Mouse (Mus musculus) forebrain, embryonic 11.5 days (tissue): ENCODE data around the gene Mdm2. TPM values are rescaled to one million over a fixed set of nuclear protein-coding genes. Genes with fewer than 3 reads are reported as not detected.
"Not testable (repeated sequence)": the region's sequence is repeated elsewhere in the genome, so short reads cannot be mapped to it uniquely, and the experiment has no call there.

ENCODE experiments used
- ATAC-seq: fragments of 200-750 bp; cut with Nextera tagmentation; replicated peaks from 2 replicates; pipeline ENCODE4 v1.8.0; 2017; ENCODE audit warnings: moderate TSS enrichment; ENCODE audit not compliant: low FRiP score
- DNase-seq: peaks from one replicate; pipeline ENCODE4 v3.0.0-alpha.2; 2017; ENCODE audit warnings: low spot score
- H3K27ac ChIP-seq: fragments of 300-500 bp; sonication (generic); 2 replicates; pipeline ENCODE4 v1.5.1; 2014; ENCODE audit warnings: low read depth, low read length
- H3K27me3 ChIP-seq: fragments of 300-500 bp; sonication (generic); 2 replicates; pipeline ENCODE4 v1.6.1; 2014; ENCODE audit warnings: mild to moderate bottlenecking, low read length, mixed read lengths; ENCODE audit not compliant: control insufficient read depth, insufficient read depth
- H3K36me3 ChIP-seq: fragments of 300-500 bp; sonication (generic); 2 replicates; pipeline ENCODE4 v1.6.1; 2014; ENCODE audit warnings: mild to moderate bottlenecking, low read length, moderate library complexity, mixed read lengths; ENCODE audit not compliant: control insufficient read depth, insufficient read depth
- H3K4me1 ChIP-seq: fragments of 300-500 bp; sonication (generic); replicated peaks from 2 replicates; pipeline ENCODE4 v1.6.1; 2014; ENCODE audit warnings: low read length, mixed read lengths; ENCODE audit not compliant: control insufficient read depth, insufficient read depth
- H3K4me2 ChIP-seq: fragments of 300-500 bp; sonication (generic); 2 replicates; pipeline ENCODE4 v1.6.1; 2014; ENCODE audit warnings: low read depth, mild to moderate bottlenecking, low read length, moderate library complexity, mixed read lengths; ENCODE audit not compliant: severe bottlenecking
- H3K4me3 ChIP-seq: fragments of 300-500 bp; sonication (generic); 2 replicates; pipeline ENCODE4 v1.5.1; 2014; ENCODE audit warnings: low read depth, low read length
- H3K9ac ChIP-seq: fragments of 300-500 bp; sonication (generic); 2 replicates; pipeline ENCODE4 v1.6.1; 2014; ENCODE audit warnings: low read length
- H3K9me3 ChIP-seq: fragments of 300-500 bp; sonication (generic); 2 replicates; pipeline ENCODE4 v1.6.1; 2016; ENCODE audit warnings: low read length, mixed read lengths; ENCODE audit not compliant: control insufficient read depth
- WGBS: fragments of 180-500 bp; shearing (Covaris S2); extraction: QIAGEN DNeasy Blood & Tissue Kit; methylation state at CpG from one replicate; pipeline ENCODE4 v1.1.7; 2014; 5-methylcytosine and 5-hydroxymethylcytosine counted together
- polyA plus RNA-seq: library from polyadenylated mRNA; unstranded; fragments of >200 nt; fragmentation: Nextera tagmentation; extraction: Ambion mirVana; gene quantifications from 2 replicates; pipeline ENCODE4 v1.2.1, GENCODE M21; 2014

The Mdm2 gene
- polyA plus RNA-seq, 1 experiment from 2014 or later, result 91.6 TPM

DNA sequence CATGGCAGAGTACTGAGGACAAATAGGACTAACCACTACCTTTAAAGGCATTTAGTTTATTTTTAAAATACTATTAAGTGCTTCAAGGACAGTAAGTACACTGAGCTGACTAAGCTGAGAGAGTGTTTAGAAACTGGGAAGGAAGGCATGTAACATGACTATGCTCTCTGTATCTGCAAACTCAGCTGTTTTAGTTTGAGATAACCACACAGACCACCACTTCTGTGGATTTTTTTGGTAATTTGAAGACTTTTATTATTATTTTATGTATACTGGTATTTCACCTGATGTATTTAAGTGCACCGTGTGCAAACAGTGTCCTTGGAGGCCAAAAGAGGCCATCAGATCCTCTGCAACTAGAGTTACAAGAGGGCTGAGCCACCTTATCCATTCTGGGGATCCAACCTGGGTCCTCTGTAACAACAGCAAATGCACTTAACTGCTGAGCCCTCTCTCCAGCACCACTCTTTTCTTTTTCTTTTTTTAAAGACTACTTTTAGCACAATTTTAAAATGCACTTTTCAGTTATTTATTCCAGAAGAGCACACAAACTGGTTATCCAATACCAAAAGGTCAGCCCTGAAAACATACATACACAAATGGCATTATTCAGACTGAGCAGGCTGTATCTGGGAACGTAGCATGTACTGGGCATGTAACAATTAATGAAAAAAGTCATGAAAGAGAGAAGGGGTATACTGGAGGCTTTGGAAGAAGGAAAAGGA lies 3.3 kb downstream of the Mdm2 start:
- 93% methylated on average over 2 of the region's 2 CpGs for WGBS
- Histone ChIP-seq H3K27ac (no peak overlapping the region), H3K27me3 (no peaks in the 10 kb centered on the region), H3K4me3 (no peak overlapping the region), H3K36me3 (peaks cover 10% of the 10 kb centered on the region), H3K9me3 (no peaks in the 10 kb centered on the region), H3K4me2 (no peak overlapping the region), H3K4me1 (no peaks in the 10 kb centered on the region; the same call in 1 of the 2 replicates), H3K9ac (no peak overlapping the region)
- ATAC-seq, result no peak
- no peak for DNase-seq

DNA sequence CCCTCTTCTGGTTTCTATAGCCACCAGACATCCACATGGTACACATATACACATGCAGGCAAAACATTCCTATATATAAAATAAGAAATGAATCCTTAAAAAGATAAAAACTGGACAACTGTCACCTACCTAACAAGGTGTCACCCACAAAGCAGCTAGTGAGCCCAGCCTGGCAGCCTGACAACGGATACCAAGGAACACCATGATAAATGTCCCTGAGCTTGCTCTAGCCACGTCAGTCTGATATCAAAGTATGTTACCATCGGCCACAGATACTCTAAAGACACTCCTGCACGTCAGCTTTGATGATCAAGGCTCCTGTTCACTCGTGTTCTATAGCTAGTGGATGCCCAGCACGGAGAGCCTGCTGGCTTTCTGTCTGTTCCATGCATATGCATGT lies 4.1 kb downstream of the Mdm2 start:
- Histone ChIP-seq H3K36me3 (peaks cover 17% of the 10 kb centered on the region), H3K4me3 (no peak overlapping the region), H3K27me3 (no peaks in the 10 kb centered on the region), H3K27ac (no peak overlapping the region), H3K9ac (no peak overlapping the region), H3K4me2 (no peak overlapping the region), H3K9me3 (no peaks in the 10 kb centered on the region), H3K4me1 (no peaks in the 10 kb centered on the region; the same call in 1 of the 2 replicates)
- DNase-seq (no peak), ATAC-seq (no peak)
- WGBS, result 91% methylated on average over 6 of the region's 6 CpGs

DNA sequence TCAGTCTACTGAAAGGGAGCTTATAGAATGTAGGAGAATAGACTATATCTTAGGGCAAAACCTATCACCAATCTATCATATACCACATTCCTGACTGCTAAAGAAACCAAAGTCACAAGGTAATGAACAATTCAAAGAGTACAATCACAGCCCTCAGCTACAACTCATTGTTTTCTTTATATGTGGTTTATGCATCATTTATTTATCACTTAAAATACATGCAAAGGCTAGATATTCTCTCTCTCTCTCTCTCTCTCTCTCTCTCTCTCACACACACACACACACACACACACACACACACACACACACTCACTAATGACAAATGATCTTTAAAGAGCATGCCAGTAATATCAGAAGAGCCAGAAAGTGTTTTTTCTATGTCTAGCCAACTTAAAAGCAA lies 4.8 kb downstream of the Mdm2 start:
- Histone ChIP-seq H3K4me2 (no peak overlapping the region), H3K4me1 (no peaks in the 10 kb centered on the region; the same call in 1 of the 2 replicates), H3K27ac (no peak overlapping the region), H3K9ac (no peak overlapping the region), H3K4me3 (no peak overlapping the region), H3K27me3 (no peaks in the 10 kb centered on the region), H3K36me3 (peaks cover 17% of the 10 kb centered on the region), H3K9me3 (no peaks in the 10 kb centered on the region)
- ATAC-seq (no peak), DNase-seq (no peak)

- no peak for ATAC-seq
- Histone ChIP-seq H3K27ac (no peak overlapping the region), H3K4me2 (no peak overlapping the region), H3K4me1 (no peaks in the 10 kb centered on the region; the same call in 1 of the 2 replicates), H3K36me3 (peaks cover 19% of the 10 kb centered on the region), H3K9me3 (no peaks in the 10 kb centered on the region), H3K4me3 (no peak overlapping the region), H3K9ac (no peak overlapping the region), H3K27me3 (no peaks in the 10 kb centered on the region)
- no peak for DNase-seq
- WGBS, result 95% methylated on average over 6 of the region's 6 CpGs
These were observed 5.6 kb downstream of the Mdm2 start for GRCm38 (mm10) chr10:117704964-117705335.

DNA sequence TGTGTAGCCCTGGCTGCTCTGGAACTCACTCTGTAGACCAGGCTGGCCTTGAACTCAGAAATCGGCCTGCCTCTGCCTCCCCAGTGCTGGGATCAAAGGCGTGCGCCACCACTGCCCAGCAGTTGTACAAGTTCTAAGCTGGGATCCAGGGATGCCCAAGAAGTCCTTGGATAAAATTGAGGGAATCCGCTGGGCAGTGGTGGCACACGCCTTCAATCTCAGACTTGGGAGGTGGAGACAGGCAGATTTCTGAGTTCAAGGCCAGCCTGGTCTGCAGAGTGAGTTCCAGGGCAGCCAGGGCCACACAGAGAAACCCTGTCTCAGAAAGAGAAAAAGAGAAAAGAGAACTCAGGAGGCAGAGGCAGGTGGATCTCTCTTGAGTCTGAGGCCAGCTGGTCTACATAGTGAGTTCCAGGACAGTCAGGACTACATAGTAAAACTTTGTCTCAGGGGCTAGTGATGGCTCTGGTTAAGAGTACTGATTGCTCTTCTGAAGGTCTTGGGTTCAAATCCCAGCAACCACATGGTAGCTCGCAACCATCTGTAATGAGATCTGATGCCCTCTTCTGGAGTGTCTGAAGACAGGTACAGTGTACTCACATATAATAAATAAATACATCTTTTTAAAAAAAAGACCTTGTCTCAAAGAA lies 6.1 kb downstream of the Mdm2 start:
- not testable (repeated sequence) for H3K4me3 ChIP-seq, DNase-seq, H3K27ac ChIP-seq, H3K9ac ChIP-seq, H3K4me2 ChIP-seq, ATAC-seq, H3K27me3 ChIP-seq, H3K4me1 ChIP-seq, H3K9me3 ChIP-seq
- 96% methylated on average over 6 of the region's 6 CpGs for WGBS
- H3K36me3 ChIP-seq, result peaks cover 20% of the 10 kb centered on the region

DNA sequence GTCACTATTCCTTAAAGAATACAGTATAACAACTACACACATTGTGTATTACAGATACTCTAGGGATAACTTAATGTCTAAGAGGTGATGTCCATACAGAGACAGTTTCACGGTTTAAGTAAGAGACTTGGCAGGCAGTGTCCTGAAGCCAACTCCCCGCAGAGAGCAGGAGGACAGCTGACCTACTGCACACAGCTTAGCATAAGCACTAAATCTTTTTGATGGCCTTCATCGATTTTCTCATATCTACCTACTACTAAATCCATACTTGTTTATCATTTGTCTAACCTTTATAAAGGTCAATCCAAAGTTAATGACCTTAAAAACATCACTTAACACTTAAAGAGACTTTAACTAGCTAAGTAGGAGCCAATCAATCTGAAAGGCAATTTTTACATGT lies 7.1 kb downstream of the Mdm2 start:
- no peaks in the 10 kb centered on the region for H3K27me3 ChIP-seq
- no peaks in the 10 kb centered on the region; the same call in 1 of the 2 replicates for H3K4me1 ChIP-seq
- H3K36me3 ChIP-seq, result peaks cover 20% of the 10 kb centered on the region
- H3K4me3 ChIP-seq, result no peak overlapping the region
- no peak overlapping the region for H3K27ac ChIP-seq
- H3K9ac ChIP-seq, result no peak overlapping the region
- ATAC-seq (no peak), DNase-seq (no peak)
- WGBS, result 92% methylated on average over 3 of the region's 3 CpGs
- H3K9me3 ChIP-seq, result no peaks in the 10 kb centered on the region
- H3K4me2 ChIP-seq, result no peak overlapping the region

- H3K9ac ChIP-seq, result no peak overlapping the region
- H3K9me3 ChIP-seq, result no peaks in the 10 kb centered on the region
- 93% methylated on average over 6 of the region's 6 CpGs for WGBS
- ATAC-seq, result no peak
- no peak for DNase-seq
- H3K36me3 ChIP-seq, result peaks cover 20% of the 10 kb centered on the region
- no peak overlapping the region for H3K27ac ChIP-seq
- H3K4me2 ChIP-seq, result no peak overlapping the region
- H3K4me3 ChIP-seq, result no peak overlapping the region
- no peaks in the 10 kb centered on the region for H3K27me3 ChIP-seq
- no peaks in the 10 kb centered on the region; the same call in 1 of the 2 replicates for H3K4me1 ChIP-seq
These were observed 8.3 kb downstream of the Mdm2 start for GRCm38 (mm10) chr10:117702024-117702833.

DNA sequence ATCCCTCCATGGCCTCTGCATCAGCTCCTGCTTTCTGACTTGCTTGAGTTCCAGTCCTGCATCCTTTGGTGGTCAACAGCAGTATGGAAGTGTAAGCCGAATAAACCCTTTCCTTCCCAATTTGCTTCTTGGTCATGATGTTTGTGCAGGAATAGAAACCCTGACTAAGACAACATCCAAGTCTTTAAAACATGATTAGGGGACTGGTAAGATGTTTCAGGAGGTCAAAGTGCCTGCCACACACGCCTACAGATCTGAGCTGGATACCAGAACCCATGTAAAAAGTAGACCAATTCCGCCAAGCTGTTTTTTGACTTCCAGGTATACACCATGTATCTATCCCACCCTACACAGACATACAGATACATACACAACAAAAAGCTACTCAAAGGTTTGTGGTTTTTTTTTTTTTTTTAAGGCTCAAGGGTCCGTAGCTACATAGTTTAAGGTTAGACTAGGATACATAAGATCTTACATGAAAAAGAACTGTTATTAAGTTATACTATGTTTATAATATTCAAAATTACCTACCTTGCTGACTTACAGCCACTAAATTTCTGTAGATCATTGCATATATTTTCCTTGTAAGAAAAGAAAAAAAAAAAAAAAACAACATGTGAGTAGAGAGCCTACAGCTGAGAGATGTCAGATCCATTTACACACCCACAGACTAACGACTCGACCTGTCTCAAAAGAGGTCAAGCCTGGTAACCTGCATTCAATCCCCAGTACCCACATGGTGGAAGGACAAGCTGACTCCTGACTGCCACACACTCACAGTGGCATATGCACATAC lies 9.3 kb downstream of the Mdm2 start:
- H3K4me3 ChIP-seq, result no peak overlapping the region
- no peak for ATAC-seq
- no peaks in the 10 kb centered on the region for H3K9me3 ChIP-seq
- peaks cover 23% of the 10 kb centered on the region for H3K36me3 ChIP-seq
- no peak for DNase-seq
- H3K27me3 ChIP-seq, result no peaks in the 10 kb centered on the region
- H3K4me1 ChIP-seq, result no peaks in the 10 kb centered on the region
- no peak overlapping the region for H3K27ac ChIP-seq
- WGBS, result 93% methylated on average over 6 of the region's 6 CpGs
- no peak overlapping the region for H3K4me2 ChIP-seq
- no peak overlapping the region for H3K9ac ChIP-seq
